Mouse (Mus musculus) right cerebral cortex, postnatal 25 days (tissue): ENCODE results near the gene Camk1d.
"Not testable (repeated sequence)": the region's sequence is repeated elsewhere in the genome, so short reads cannot be mapped to it uniquely, and the experiment has no call there.

Experiments
- DNase-seq: peaks from one replicate; pipeline ENCODE4 v3.0.0; 2022

Camk1d gene

DNA sequence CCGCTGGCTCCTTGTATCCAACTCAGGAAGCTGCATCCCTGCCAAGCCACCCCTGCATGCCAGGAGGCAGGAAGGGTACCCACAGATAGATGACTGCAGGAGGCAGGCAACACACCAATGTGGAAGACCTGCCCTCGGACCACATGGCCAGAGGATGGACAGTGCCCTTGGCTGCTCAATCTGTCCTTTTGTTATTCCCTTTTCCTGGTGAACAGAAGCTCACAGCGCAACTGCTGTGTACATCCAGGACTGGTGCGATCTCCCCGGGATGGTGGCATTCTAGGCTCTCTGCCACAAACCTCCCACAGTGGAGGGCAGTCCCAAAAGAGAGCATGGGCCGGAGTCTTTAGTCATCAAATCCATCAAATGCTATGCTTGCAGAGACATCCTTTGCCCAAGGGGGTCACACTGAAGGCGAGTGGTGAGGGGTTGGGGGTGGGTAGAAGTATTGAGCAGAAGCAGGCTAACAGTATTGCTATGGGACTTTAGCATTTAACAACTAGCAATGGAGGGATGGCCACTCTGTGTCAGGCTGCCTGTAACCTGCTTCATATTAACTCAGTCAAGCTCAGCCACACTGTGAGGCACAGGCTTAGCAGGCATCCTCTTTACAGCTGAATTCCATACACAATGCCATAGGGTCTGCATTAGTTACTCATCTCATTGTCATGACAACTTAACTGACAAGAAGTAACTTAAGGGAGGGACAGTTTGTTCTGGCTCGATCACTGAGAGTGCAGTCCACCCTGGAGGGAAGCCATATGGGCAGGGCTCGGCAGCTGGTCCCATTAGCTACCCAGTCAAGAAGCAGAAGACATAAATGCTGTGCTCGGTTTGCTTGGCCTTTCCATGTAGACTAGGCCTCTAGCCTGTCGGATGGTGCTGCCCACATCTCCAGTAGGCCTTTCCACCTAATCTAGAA is 106.1 kb downstream of the Camk1d start:
- no peak for DNase-seq

DNA sequence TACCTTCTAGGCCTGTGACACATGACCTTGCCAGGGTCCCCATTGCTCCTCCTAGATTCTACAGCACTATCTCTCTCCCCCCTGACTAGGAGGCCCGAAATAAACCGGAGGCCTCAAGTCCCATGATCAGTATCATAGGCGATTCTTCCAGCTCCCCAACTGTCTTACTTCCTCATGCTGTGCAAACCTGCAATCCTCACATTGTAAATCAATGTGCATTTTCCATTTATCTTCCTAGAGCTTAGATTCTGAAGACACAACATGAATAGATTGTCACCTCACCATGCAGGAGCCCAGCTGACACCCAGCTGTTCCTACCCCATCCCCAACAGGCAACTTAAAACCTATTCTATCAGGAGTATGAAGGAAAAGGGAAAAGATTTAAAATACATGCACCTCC is 108.5 kb downstream of the Camk1d start:
- DNase-seq: no peak

DNA sequence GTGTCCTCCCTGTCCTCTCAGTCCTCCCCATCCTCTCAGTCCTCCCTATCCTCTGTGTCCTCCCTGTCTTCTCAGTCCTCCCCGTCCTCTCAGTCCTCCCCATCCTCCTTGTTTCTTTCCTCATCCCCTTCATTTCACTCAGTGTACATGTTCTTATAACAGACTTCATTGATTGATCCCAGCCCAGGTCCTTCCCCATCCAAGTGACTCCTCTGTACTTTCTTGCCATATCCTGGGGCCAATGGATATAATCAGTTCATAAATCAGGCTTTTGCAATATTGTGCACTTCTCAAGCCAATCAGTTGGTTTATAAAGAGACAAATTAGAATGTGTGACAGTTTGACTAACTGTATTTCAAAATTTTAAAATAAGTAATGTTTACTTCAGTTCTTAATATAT is 112.3 kb downstream of the Camk1d start:
- DNase-seq: no peak

DNA sequence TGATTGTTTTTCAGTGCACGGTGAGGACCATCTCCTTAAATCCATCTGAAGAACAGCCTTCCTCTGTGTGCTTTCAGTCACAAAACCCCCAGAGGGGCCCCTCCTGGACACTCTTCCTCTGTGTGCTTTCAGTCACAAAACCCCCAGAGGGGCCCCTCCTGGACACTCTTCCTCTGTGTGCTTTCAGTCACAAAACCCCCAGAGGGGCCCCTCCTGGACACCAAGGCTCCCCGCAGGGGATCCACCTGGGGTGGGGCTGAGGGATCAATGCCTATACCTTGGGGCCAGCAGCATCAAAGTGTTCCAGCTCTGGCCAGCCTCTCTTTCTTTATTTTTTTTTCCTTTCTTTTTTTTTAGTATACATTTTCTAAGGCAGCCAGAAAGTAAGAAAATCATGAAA is 113.1 kb downstream of the Camk1d start:
- DNase-seq: not testable (repeated sequence)

DNA sequence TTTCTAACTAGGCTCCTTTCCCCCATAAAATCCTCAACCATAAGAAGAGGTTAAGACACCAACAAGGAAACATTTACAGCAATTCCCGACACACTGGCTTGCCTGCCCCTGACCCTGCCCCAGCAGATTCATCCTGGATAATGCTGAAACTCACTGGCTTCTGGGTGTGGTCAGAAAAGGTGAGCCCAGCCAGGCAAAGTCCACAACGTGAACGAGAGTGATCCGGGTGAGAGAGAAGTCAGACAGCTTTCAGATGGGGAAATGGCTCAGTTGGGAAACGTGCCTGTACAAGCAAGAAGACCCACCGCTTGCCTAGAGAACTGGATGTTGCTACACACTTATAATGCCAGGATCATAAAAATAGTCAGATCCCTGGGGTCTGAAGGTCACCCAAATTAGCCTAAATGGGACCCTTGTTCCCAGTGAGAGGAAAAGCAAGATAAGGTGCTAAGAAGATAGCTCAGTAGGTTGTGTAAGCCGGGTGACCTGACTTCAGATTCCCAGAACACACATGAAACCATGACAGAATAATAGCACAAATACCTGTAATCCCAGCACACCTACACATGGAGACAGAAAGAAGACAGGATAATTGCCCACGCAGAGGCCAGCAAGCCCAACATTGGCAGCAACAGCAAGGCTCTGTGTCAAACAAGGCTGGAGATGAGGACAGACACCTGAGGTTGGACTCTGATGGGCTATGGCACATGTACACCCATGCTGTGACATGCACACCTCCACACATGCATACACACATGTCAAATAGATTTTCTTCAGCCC is 113.9 kb downstream of the Camk1d start:
- no peak for DNase-seq

DNA sequence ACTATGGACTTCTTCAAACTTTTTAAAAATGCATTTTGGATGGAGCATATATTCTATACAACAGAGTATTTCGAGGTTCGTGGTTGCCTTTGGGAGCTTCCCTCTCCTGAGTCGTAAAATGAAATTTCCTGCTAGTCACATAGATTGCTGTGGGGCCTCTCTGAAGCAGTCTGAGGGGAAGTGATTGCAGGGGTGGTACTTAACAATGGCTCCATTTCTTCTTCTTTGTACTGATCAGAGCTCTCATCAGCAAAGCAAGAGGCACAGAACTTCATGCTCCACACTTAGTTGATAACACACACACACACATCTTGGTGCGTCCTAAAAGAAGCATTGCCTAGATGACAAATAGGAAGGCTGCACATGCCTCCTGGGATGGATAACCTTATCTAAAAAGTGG is 114.6 kb downstream of the Camk1d start:
- DNase-seq: no peak

DNA sequence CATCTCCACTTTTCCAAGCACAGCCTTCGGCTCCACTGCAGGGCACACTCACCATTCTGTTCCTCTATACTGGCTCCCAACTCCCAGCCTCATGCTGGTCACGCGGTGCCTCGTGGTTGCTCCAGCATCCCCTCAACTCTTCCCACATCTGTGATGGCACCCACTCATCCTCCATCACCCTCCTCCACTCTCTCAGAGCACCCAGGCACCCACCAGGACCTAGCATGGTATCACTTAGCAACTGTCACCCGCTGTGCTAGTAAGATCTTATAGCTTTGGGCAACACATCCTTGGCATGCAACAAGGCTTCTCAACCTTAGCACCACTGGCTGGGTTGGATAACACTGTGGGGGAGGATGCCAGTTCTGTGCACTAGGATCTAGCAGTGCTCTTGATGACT is 115.8 kb downstream of the Camk1d start:
- DNase-seq: no peak

DNA sequence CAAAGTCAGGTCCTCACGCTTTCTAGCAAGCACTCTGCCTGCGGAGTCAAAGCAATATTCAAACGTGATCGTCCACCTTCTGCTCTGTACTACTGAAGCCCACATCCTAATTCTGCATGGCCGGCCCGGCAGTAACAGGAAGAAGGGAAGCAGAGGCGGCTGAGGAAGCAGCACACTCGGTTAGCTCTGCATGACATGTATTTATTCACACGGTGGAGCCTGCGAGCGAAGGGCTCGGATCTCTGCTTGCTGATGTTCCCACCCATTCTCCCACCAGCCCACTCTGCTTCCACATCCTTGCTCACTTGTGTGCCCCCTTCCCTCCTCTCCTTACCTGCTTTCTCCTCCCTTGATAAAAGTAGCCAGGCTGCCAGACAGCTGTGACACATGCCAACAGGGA is 117.4 kb downstream of the Camk1d start:
- DNase-seq: no peak

DNA sequence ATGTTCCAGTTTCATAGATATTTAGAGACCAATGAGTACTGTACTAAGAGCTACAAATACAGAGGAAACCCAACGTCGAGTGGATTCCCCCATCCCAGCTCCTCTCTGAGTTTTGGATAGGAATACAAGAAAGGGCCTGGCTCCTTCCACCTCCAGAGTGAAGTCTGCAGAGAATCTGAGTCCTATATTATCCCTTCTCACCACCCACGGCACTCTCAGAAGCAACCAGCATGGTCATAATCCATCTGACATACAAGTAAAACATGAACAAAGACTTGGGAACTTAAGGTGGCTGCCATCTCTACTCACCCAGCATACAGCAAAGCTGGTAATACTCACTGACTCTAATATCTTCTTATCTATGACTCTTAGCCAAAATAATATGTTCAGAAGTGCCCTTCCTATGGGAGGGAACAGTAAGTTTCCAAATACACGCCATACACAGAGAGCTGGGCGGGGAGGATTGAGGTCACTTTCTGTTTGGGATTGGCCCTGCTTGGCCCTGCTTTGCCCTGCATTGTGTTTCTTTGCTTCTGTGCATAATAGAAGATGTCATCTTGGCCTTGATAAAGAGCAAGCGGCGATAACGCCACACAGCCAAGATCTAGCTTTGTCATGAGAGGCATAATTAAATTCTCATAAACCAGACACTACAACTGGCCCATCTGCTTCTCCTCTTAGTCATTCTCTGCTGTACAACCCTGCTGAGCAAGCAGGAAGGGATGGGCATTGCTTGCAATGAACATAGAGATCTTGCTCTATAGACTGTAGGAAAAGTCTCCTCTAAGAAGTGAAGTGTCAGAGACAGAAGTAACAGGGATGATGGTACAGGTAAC is 118.7 kb downstream of the Camk1d start:
- no peak for DNase-seq

DNA sequence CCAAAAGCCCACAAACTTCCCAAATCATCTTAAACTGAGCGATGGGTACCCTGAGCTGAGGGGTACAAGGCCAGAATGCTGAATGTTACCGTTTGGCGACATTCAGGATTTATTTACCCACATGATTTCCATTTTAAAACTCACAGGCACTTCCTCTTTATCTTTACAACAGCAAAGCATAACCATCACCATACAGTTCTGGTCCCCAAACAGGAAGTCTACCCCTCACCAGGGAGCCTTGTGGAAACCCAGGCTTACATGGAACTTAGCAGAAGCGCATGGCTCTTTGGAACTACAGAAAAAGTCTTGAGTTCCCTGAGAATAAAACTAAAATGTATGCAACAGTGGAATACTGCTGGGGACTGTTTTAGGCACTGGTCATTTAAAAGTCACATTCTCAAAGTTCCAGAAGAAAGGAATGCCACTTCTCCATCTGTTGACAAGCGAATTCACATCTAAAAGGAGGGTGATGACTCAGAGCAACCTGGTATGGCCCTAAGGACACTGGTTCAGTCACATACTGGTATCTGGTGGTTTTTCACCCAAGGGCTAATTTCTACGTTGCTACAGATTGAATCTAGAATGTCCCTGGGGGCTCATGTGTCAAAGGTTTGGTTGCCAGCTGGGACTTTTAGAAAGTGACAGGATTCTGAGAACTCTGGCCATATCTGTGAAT is 121.7 kb downstream of the Camk1d start:
- no peak for DNase-seq

DNA sequence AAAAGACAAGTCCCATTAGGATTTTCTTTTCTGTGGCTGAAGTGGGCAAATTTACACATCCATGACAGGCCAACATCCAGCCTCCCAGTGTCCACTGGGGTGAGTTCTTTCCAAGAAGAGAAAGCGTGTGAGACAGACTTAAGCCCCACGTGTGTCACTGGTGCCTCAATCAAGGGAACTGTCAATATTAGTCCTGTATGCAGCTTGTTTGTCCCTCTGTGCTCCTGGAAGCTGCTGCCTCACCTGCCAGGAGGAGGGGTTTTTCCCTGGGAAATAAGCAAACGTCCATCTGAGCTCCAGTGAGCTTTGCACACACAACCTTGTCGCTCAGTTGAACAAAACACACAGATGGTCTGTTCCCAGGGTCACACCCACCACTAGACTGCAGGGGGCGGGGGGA is 124.2 kb downstream of the Camk1d start:
- no peak for DNase-seq

DNA sequence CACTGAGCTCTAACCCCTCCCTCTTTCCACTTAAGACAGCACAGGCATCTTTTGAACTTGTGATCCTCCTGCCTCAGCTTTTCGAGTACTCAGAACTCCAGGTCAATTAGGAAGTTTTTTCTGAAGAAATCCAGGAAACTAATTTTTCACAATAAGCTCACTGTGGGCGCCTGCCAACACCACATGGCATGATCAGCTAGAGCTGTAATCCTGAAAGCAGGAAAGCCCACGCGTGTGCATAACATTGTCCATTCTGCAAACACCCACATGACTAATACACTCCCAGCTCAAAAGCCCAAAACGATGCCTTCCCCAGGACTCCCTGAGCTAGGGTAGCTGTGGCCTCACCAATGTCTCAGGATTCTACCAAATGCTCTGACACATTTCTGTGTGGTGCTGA is 125.2 kb downstream of the Camk1d start:
- DNase-seq: no peak

DNA sequence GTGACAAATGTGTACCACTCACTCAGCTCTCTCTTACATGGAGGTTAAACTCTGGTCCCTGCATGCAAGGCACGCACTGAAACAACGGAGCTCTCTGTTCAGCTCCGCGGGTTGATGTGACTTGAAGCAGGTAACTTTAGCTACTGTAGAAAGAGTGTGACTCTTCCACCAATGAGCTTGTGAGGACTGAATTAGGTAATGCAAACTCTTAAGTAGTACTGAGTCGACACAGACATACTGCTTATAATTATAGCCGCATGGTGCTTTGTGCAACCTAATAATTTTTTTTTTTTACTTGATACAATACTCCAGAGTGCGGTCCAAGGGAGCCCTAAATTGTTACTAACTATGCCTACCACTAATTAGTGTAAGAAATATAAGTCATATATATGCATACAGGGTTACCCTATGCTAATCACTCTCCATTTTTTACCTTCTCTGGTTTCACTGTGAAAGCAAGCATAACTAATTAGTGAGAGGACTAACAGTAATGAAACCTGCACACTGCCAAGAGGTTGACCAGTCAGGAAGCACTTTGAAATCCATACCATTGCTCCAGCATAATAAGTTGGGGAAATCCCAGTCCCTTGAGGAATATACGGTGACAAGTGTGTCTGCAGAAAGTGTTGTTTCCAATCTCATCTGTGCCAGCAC is 125.9 kb downstream of the Camk1d start:
- DNase-seq: no peak

DNA sequence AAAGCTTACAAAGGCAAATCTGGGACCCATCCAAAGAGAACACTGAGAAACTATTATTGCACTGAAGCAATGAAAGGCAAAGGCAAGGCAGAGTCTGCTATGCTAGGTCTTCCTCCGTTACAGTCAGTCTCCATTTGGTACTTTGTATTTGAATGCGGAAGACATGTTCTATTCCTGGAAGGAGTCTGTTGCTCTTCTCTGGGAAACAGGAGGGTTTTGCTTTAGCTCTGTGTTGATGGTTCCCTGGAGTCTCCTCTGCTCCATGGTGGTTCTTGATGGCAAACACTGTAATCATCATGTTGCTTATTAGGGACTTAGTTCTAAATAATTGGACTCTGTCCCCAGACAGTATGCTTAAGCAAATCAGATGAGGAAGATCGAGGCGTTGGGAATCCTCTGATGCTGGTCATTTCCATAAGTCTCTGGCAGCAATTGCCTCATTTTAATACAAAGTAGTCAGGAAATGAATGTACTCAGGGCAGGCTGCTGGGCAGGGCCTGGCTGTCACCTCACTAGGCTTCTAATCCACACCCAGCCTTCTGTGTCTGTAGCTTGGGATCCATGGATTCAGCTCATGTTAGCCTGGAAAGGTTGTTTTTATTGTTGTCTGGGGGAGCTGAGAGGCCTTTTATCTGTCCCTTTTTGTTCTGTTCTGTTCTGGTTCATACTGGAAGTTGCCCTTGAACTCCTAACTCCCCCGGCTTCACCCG is 129.8 kb downstream of the Camk1d start:
- no peak for DNase-seq

DNA sequence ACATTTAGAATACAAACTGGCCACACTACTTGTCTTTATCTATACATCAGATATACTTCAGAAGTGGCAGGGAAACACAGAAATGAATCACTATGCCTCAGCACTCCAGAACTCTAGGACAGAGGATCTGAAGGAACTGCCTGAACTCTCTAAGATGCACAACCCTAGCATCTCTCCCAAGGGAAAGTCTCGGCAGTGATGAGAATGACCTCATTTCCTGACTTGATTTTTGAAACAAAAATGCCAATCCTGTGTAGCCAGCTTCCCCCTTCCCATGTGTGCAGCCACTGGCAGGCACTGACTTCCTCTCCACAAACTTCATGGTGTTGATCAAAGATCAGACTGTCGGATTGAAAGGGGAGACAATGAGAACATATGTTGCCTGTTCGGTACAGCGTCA is 134.9 kb downstream of the Camk1d start:
- no peak for DNase-seq

DNA sequence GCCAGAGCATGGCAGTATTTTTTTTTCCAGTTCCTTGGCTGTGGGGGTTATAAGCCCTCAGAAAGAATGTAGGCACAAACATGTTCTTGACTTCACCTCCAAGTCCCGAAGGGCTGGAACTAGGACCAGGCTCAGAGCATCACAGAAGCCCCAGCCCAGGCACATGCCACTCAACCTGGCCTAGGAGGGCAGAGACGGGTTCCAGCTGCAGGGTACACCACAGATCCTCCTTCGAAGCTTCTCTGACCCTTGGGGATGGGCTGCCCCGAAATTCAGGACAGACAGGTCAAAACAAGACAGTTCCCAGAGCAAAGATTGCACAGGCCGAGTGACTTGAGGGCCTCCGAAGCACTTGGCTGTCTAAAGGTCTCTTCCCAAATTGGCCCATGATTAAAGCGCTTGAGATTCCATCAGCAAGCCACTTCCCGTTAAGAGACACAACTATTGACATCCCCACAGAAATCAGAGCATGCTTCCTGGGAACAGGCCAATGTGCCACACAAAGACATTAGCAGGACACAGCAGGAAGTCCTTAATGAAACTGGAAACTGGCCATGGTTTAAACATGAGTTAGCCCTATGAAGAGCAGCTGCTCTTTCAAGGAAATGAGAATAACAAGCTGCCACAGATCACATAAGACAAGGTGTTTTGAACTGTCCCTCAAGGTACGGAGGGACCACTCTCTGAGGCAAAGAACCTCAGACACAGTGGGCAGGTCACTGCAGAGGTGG is 136.8 kb downstream of the Camk1d start:
- DNase-seq: no peak

DNA sequence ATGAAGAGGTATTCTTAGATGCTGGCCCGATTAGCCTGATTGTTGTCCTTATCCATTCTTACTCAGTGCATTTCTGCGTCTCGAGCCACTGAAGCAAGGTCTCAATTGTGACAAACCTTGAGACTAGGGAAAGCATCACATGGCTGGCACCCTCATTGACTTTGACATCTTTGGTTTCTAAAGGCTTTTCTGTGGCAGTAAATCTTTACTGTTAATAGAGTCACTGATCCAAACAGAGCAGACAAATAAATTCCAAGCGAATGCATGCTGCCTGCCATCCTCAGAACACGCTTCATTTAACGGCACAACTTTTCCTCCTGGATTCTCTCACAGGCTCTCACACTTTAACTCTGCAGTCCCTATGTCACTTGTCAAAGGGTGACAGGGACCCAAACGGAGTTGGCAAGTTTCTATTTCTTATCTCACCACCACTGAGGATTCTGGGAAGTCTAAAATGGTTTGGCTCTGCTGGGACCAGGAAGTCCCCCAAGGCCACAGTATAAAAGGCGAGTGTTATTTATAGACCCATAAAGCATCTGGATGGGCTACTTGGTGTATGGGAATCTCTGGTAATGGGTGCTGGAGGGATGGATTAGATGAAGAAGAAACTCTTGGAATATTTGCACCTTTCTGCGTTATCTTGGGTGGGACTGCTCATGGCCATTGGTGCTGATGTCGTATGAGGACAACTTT is 141.9 kb downstream of the Camk1d start:
- DNase-seq: no peak

DNA sequence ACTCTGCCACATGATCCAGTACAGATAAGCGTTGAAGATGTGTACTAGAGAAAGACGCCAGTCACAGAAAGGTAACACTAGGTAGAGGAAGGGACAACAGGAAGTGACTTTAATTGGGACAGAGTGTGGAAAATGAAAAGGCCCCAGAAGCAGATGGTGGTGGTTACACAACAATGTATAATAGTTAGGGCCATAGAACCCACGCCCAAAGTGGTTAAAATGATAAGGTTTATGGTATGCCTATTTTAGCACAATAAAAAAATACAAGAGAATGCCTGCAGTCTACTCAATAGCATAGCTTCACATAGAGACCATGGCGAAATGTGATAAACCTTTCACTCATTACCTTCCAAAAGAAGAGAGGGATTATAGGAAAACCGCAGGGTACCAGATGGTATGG is 147.7 kb downstream of the Camk1d start:
- DNase-seq: no peak

DNA sequence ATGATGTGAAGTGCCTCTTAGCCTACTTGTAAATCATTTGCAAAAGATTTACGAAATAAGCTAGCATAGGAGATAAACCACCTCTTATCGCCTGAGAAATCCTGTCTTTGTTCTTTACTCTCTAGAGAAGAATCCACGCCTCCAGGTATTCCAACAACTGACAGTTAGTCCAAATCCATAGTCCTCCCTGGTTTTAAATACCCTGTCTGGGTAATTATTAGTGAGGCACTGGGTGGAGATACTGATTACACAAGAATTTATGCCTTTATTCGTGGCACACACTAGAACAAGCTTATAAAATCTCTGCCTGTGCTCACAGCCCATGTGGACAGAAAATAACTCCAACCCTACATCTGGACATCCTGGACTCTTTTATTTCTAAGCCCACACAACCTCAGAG is 150.6 kb downstream of the Camk1d start:
- DNase-seq: no peak

DNA sequence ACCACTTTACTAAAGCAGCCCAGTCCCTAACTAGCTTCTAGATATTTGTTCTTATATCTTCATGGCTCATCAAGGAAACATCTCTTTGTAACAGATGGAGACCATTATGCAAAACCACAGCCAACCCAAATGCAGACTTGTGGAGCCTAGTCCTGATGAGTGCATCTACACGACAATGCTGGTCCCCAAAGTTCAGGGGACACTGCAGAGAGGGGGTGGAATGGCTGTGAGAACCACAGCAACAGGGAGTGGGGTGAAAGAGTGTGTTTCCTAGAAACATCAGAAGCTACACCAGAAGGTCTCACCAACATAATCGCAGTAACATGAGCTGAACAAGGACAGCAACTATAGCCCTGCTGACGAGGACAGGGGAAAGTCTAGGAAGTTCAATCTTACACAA is 152.9 kb downstream of the Camk1d start:
- no peak for DNase-seq
